Mouse (Mus musculus): ENCODE data around the gene Arpc3.
"Not testable (repeated sequence)": the region's sequence is repeated elsewhere in the genome, so short reads cannot be mapped to it uniquely, and the experiment has no call there.

Gene Arpc3

GRCm38 (mm10) chr5:122434541-122434940 is 42.9 kb downstream of the Arpc3 start:
- no peak for DNase-seq (ENCODE audit: extremely low spot score, low read depth, low spot score)

- DNase-seq (ENCODE audit: extremely low spot score, low read depth, low spot score) = no peak
These were observed 47.9 kb downstream of the Arpc3 start for GRCm38 (mm10) chr5:122439400-122440094.

GRCm38 (mm10) chr5:122440095-122440630 is 48.5 kb downstream of the Arpc3 start:
- no peak for DNase-seq (ENCODE audit: extremely low spot score, low read depth, low spot score)

- DNase-seq (ENCODE audit: extremely low spot score, low read depth, low spot score) = no peak
These were observed 52.8 kb downstream of the Arpc3 start for GRCm38 (mm10) chr5:122444492-122444891.

GRCm38 (mm10) chr5:122445051-122445610 is 53.5 kb downstream of the Arpc3 start:
- no peak for DNase-seq (ENCODE audit: extremely low spot score, low read depth, low spot score)

- DNase-seq (ENCODE audit: extremely low spot score, low read depth, low spot score) = no peak
These were observed 56.2 kb downstream of the Arpc3 start for GRCm38 (mm10) chr5:122447857-122448256.

GRCm38 (mm10) chr5:122448869-122449268 is 57.2 kb downstream of the Arpc3 start:
- DNase-seq (ENCODE audit: extremely low spot score, low read depth, low spot score) = no peak

GRCm38 (mm10) chr5:122449946-122450345 is 58.3 kb downstream of the Arpc3 start:
- no peak for DNase-seq (ENCODE audit: extremely low spot score, low read depth, low spot score)

GRCm38 (mm10) chr5:122450913-122451317 is 59.2 kb downstream of the Arpc3 start:
- DNase-seq (ENCODE audit: extremely low spot score, low read depth, low spot score) = no peak

- DNase-seq (ENCODE audit: extremely low spot score, low read depth, low spot score) = no peak
These were observed 59.6 kb downstream of the Arpc3 start for GRCm38 (mm10) chr5:122451324-122451723.

GRCm38 (mm10) chr5:122452194-122452593 is 60.5 kb downstream of the Arpc3 start:
- DNase-seq (ENCODE audit: extremely low spot score, low read depth, low spot score) = no peak

- no peak for DNase-seq (ENCODE audit: extremely low spot score, low read depth, low spot score)
These were observed 61.5 kb downstream of the Arpc3 start for GRCm38 (mm10) chr5:122453188-122453587.

- no peak for DNase-seq (ENCODE audit: extremely low spot score, low read depth, low spot score)
These were observed 62.8 kb downstream of the Arpc3 start for GRCm38 (mm10) chr5:122454442-122454841.

- DNase-seq (ENCODE audit: extremely low spot score, low read depth, low spot score) = no peak
These were observed 63.2 kb downstream of the Arpc3 start for GRCm38 (mm10) chr5:122454883-122455282.

- DNase-seq (ENCODE audit: extremely low spot score, low read depth, low spot score) = no peak
These were observed 63.9 kb downstream of the Arpc3 start for GRCm38 (mm10) chr5:122455584-122455983.

- DNase-seq (ENCODE audit: extremely low spot score, low read depth, low spot score) = not testable (repeated sequence)
These were observed 65.4 kb downstream of the Arpc3 start for GRCm38 (mm10) chr5:122457054-122457453.

- DNase-seq (ENCODE audit: extremely low spot score, low read depth, low spot score) = no peak
These were observed 66.4 kb downstream of the Arpc3 start for GRCm38 (mm10) chr5:122458066-122458465.

- no peak for DNase-seq (ENCODE audit: extremely low spot score, low read depth, low spot score)
These were observed 67.7 kb downstream of the Arpc3 start for GRCm38 (mm10) chr5:122459335-122459734.

GRCm38 (mm10) chr5:122460656-122461055 is 69.0 kb downstream of the Arpc3 start:
- DNase-seq (ENCODE audit: extremely low spot score, low read depth, low spot score) = no peak

GRCm38 (mm10) chr5:122461431-122461830 is 69.8 kb downstream of the Arpc3 start:
- DNase-seq (ENCODE audit: extremely low spot score, low read depth, low spot score) = no peak
